Mouse (Mus musculus) G1E-ER4 (cell line): ENCODE results near the gene Tmem151b. TPM values are rescaled to one million over a fixed set of nuclear protein-coding genes. Genes with fewer than 3 reads are reported as not detected.

Experiments
- GATA1 ChIP-seq: IDR thresholded peaks from one replicate; pipeline ENCODE4 v1.8.0; 2012; ENCODE audit warnings: low read length, inconsistent platforms
- polyA plus RNA-seq: library from polyadenylated mRNA; stranded (reverse); fragments of >175 nt; gene quantifications from 2 replicates; pipeline ENCODE4 v1.2.3, GENCODE M21; 2012

Gene Tmem151b
- polyA plus RNA-seq, 1 experiment = not detected

GRCm38 (mm10) chr17:45586449-45586837 is 37.0 kb upstream of the Tmem151b start:
- no peak for TF ChIP-seq GATA1

GRCm38 (mm10) chr17:45585725-45586448 is 36.4 kb upstream of the Tmem151b start:
- no peak for TF ChIP-seq GATA1

- TF ChIP-seq GATA1 = no peak
These were observed 35.6 kb upstream of the Tmem151b start for GRCm38 (mm10) chr17:45584939-45585678.

DNA sequence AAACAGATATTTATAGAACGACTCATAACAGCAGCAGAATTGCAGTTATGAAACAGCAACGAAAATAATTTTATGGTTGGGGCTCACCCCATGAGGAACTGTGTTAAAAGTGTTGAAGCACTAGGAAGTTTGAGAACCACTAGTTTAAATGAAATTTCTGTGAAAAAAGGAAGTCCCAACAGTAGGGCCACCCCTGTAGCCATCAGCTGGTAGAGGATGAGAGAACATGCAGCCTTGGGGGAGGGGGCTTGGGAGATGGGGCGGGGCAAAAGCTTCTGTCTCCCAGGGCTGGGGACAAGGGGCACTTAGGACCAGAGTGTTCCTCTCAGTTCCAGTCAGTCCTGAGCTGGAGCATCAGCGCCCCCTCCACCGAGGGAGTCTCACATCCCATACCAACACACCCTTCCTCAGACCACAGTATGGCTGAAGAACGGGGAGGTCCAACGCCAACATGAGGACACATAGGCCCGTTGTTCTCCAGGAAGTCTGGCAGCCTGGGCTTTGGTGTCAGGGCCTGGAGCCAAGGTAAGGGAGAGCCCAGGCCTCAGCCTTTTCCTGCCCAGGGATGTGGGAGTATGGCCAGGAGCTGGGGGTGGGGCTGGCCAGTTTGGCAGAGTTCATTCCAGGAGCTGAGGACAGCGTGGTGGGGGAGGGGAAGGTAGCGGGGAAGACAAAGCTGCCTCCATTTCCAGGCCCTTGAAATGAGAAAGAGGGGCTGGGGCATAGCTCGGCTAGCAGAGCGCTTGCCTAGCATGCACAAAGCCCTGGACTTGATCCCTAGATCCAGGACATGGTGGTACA is 34.8 kb upstream of the Tmem151b start:
- TF ChIP-seq GATA1 = no peak

DNA sequence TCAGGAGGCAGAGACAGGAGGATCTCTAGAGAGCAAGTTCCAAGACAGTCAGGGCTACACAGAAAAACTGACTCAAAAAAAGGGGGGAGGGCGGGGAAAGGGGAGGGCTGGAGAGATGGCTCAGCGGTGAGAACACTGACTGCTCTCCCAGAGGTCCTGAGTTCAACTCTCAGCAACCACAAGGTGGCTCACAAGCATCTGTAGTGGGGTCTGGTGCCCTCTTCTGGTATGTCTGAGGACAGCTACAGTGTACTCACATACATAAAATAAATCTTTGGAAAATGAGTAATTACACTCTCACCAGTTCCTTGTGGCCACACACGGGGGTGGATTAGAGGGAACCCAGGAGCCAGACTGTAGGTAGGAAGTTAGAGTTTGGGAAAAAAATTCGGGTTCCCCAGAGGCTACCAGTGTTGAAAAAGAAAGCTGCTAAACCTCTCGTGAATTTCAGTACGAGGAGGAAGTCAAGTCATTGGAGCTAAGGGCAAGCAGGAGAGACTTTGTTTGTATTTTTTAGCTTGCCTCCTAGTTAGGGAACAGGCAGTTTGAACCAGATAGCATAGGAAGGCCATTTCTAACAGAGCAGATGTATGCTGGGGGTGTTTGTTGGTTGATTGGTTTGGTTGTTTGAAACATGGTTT is 33.4 kb upstream of the Tmem151b start:
- no peak for TF ChIP-seq GATA1

DNA sequence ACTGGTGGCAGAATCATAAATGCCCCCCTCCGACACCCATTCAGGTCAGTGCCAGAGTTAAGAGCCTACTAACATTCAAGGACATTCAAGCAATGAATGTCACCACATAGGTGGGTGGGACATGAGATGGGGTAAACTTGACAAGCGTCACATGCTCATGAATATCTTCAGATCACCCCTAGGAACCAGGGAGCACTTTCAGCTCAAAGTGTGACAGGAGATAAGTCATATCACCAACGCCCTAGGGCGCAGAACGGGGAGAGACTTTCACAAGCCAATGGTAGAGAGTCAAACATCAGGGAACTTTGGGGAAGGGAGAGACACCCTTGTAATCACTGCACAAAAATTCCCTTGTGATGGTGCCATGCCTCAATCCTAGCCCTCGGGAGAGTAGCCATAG is 32.7 kb upstream of the Tmem151b start:
- peak; percentile 25 for TF ChIP-seq GATA1

DNA sequence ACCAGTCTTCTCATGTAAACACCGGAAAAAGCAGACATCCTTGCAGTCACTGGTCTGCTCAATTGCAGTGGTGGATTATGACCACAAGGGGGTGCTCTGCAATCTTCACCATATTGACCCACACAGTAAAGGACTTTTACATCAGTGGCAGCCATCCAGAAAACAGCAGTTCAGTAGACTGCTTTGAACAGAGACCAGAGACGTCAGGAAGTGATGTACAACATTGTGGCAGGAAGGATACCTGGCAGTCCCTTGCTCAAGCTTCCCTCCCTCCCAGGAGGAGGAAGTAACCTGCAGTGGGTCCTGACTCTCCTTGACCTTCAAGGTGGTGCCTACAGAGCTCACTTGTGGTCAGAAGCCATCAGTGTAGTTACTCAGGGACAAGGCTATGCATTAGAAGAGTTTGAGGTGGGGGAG is 32.1 kb upstream of the Tmem151b start:
- no peak for TF ChIP-seq GATA1

GRCm38 (mm10) chr17:45580958-45581477 is 31.5 kb upstream of the Tmem151b start:
- TF ChIP-seq GATA1 = no peak

GRCm38 (mm10) chr17:45579554-45579953 is 30.1 kb upstream of the Tmem151b start:
- TF ChIP-seq GATA1 = no peak

DNA sequence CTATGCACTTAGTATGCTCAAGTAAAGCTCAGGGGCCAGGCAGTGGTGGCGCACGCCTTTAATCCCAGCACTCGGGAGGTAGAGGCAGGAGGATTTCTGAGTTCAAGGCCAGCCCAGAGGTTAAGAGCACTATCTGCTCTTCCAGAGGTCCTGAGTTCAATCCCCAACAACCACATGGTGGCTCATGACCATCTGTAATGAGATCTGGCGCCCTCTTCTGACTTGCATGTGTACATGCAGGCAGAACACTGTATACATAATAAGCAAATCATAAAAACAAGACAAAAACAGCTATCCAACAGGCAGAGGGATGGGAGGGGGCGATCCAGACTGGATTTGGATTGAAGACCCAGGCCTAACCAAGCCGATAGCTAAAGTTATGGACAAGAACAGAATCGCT is 29.4 kb upstream of the Tmem151b start:
- no peak for TF ChIP-seq GATA1

DNA sequence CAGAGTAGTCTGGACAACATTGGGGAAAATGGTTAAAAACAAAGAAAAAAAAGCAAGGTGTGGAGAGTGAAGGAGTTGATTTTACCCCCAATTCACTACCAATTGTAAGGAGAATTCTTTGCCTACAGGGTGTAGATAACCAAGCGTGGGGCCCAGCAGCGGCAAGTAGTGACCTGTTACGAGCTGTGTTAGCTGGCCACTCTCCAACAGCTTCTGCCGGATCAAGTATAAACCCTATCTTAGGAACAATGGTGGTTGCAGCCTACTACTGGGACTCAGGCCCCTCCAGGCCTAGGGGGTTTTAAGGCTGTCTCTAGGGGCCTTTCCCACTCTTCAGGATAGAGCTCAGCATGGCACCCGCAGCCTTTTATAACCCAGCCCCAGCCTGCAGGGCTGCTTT is 28.8 kb upstream of the Tmem151b start:
- TF ChIP-seq GATA1 = no peak

DNA sequence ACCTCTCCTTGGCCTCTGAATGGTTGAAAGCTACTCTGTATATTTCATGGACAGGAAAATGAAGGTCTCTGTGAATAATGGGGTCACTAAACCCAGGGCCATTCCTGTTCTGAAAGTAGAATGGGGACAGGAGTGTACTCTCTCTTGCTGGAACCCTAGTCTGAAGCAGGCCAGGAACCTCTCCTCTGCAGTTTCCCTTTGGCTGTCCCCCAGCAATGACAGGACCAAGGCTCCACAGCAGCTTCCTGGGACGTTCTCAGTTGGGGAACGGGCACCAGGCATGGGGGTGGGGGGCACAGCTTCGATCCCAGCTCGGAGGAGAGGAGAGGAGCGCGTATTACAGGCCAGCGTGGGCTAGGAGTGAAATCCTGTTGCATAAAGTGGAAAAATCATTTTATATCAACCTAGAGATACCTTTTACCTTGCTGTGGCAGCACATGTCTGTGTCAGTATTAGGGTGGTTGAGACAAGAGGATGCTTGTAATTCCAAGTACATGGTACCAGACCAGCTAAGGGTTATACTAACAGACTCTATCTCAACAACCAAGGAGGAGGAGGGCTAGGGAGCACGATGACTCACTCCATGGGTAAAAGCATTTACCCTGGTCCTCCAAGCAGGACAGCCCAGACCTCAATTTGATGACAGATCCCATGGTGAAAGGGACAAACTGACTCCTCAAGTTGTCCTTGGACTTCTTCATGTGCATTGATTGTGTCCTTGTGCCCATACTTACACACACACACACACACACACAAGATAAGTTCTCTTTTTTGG is 25.8 kb upstream of the Tmem151b start:
- no peak for TF ChIP-seq GATA1

GRCm38 (mm10) chr17:45574129-45574761 is 24.8 kb upstream of the Tmem151b start:
- no peak for TF ChIP-seq GATA1

DNA sequence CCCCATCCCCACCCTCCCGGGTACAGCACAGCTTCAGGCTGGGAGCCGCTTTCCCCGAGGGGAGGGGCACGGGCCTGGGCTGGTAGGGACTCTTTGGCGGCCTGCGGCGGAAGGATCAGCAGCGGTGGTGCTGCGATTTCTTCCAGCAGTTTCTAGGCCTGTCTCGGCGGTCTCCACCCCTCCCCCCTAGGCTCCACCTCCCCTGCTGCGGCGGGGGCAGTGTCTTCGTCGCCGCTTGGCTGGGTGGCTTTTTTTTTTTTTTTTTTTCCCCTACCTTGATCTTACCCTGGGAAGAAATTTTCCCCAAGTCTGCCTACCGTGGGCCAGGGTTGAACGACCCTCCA is 24.3 kb upstream of the Tmem151b start:
- no peak for TF ChIP-seq GATA1
